Mouse (Mus musculus): Measurements from ENCODE around the gene Gcnt2. TPM values are rescaled to one million over a fixed set of nuclear protein-coding genes. Genes with fewer than 3 reads are reported as not detected.

The Gcnt2 gene
- 1.8 and 2.8 TPM in 2 replicates for polyA plus RNA-seq (2012; rRNA removed)

GRCm38 (mm10) chr13:40859652-40860399, at the start of gene Gcnt2:
TSS of gene Gcnt2 (plus strand) at chr13:40859754.

GRCm38 (mm10) chr13:41000926-41001639, 141.5 kb downstream of the Gcnt2 start, which contains the start of gene Pak1ip1:
TSS of gene Pak1ip1 (plus strand) at chr13:41001023.

Other genes with a start within 250 kb of the Gcnt2 start
- 5.8 and 11.4 TPM in 2 replicates for gene Tfap2a, start 121.4 kb upstream of the Gcnt2 start, polyA plus RNA-seq (2012; rRNA removed)
- gene Pak1ip1, start 141.3 kb downstream of the Gcnt2 start, polyA plus RNA-seq (2012; rRNA removed): 71.0 and 80.8 TPM in 2 replicates
- gene Tmem14c, start 156.5 kb downstream of the Gcnt2 start, polyA plus RNA-seq (2012; rRNA removed): 116 and 117 TPM in 2 replicates
- 0.67 and 0.83 TPM in 2 replicates for gene Mak, start 220.0 kb downstream of the Gcnt2 start, polyA plus RNA-seq (2012; rRNA removed)

Data from central nervous system, embryonic 11.5 days (tissue).